Mouse (Mus musculus) spleen, postnatal 14 days (tissue): ENCODE results near the gene Faf2.

Experiments
- DNase-seq, 2 experiments: peaks; one replicate each; pipeline ENCODE4 v3.0.0; 2021 to 2022; ENCODE audit warnings: low spot score in 2 of 2

Gene Faf2

DNA sequence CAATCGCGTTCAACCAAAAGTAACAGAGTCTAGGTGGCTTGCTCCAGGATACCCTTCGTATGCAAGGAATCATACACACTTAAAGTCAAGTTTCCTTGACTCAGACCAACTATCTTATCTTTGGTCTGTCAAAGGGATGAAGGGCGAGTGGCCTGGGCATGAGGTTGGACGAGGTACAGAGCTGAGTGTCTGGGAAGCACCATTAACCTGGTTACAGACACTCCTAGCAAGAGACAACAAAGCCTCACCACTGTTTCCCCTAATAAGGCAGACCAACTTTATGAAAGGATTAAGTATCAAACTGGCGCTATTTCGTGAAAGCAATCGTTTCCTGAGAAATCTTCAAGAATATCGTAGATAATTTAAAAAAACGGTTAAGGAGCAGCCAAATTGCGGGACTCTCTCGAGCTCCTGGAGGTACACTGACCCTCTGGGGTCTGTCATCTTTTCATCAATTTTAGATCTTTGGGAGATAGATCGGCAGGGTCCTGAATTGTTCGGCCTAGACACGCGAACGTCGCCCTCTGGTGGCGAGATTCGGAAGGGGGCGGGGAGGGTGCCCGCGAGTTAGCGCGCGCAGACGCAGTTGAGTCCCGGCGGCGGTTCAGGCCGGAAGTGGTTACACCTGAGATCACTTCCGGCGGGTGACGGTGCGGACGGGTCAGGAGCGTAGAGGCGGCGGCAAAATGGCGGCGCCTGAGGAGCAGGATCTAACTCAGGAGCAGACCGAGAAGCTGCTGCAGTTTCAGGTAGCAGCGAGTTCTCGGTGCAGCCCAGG lies at the start of gene Faf2:
Gene Faf2, plus strand, starts transcription at position 630 of the 778 bp plus-strand sequence.
- DNase-seq, result peak; percentile 97 to 99

DNA sequence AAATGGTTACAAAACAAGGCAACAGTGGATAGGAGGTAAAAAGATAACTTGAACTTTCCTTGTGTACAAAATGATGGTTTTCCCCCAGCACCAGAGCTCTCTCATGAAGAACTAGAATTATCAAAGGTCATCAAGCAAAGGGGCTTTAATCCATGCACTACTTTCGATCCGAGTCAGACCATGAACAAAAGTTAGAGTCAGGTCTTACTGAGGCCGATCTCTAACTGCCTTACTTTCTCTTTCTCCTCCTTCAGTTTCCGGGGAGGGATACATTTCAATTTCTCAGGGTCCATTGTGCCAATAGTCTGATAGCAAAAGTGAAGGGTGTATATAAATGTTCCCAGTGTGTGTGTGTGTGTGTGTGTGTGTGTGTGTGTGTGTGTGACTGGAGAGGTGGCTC lies 49.0 kb upstream of the Faf2 start:
- no peak for DNase-seq

DNA sequence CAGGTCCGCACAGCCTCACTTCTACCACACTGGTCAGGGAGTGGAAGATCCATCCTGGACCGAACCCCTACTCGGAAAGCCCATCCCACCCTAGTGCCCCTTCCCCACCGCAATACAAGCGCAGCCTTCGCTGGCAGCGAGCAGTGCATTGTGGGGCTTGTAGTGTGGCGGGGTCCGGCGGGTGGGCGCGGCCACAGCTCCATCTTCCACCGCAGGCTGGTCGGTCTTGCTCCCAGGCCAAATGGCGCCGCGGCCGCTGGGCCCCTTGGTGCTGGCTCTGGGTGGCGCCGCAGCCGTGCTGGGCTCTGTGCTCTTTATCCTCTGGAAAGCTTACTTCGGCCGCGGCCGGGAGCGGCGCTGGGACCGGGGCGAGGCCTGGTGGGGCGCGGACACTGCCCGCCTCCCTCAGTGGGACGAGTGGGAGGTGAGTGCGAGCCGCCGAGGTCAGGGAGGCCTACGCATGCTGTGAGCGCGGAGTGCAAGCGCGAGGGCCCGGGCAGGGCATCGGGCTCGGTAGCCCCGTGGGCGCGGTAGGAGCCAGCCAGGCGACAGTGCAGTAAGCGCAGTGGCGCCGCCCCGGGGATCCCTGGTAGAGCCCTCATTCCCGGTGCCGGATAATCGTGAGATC lies 46.6 kb upstream of the Faf2 start, which contains the start of gene Arl10:
Gene Arl10, plus strand, starts transcription at position 162 of the 628 bp plus-strand sequence.
- peak; percentile 20 to 50 for DNase-seq

DNA sequence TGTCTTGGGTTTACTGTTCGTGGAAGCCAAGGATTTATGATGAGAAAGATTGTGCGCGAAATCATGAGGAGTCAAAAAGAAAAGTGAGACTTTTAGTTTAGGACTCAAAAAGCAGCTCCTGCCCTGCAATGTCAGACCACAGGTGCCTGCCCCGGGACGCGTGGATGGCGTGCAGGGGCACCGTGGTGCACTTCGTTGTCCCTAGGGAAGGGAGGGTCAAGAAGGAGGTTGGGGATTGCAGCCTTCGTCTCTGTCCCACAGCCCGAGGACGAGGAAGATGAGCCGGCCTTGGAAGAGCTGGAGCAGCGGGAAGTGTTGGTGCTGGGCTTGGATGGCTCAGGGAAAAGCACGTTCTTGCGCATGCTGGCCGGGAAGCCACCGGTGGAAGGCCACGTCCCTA lies 46.1 kb upstream of the Faf2 start:
- DNase-seq, result no peak

DNA sequence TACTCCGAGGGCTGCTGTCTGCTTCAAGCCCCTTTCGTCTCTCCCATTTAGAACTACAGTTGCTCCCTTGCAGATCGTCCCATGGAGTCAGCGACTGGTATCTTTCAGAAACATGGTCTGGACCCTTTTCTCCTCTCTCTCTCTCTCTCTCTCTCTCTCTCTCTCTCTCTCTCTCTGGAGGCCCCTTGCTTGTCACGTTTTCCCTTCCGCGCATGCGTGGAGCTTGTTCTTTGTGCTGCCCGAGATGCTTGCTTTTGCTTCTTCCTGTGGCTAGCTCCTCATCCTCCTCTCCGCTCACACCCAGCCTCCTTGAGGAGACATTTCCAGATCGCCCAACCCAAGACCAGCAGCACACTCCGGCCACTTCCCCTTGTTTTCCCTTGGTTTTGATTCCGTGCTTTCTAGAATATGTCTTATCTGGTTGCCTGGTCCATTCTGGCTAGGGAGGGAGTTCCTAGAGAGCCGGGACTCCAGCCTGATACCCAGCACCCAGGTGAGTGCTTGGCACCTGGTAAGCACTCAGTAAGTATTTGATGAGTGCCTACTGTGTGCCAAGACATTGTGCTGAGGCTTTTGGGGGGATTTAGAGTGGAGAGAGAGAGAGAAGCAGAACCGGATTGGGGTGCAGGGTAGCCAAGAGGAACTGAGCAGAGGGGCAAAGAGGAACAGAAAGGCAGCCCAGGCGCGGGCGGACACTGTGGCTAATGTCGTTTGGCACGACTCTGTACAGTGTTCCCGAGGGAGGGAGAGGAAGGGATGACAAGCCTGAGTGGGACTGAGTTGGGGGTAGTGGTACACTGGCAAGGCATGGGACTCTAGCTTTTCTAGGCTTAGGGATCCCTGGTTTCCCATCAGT lies 43.7 kb upstream of the Faf2 start:
- DNase-seq, result peak in 1 of 2 experiments; percentile 43

DNA sequence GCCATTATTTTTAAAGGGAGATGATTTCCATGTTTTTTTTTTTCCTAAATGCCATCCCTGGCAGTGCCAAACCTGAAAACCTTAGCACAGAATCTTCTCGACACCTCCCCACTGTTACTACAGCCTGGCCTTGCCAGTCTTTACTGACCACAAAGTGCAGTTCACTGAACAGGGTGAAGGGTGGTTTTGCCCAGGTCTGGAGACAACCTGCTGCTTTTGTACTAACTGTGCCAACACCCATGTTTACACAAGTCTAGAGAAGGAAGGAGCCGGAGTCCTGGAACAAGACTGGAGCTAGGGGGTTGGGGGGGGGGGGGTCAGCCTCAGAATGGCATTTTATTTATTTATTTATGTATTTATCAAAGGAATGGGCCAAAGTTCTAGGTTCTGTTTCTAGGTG lies 40.2 kb upstream of the Faf2 start:
- DNase-seq, result no peak

DNA sequence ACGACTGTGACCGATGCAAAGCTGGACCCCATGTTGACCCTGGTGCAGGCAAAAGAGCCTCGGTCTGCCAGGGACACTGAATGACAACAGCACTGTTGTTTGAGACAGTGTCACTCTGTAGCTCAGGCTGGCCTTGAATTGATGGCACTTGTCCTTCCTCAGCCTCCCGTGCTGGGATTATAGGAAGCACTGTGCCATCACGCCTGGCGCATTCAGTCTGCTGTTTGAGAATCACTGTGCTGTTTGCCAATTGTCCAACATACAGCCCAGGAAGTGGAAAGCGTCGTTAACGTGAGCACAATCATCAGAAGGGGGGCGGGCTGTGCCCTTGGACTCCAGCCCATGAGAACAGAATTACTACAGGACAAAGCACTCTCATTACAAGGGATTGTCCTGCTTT lies 39.5 kb upstream of the Faf2 start:
- no peak for DNase-seq

DNA sequence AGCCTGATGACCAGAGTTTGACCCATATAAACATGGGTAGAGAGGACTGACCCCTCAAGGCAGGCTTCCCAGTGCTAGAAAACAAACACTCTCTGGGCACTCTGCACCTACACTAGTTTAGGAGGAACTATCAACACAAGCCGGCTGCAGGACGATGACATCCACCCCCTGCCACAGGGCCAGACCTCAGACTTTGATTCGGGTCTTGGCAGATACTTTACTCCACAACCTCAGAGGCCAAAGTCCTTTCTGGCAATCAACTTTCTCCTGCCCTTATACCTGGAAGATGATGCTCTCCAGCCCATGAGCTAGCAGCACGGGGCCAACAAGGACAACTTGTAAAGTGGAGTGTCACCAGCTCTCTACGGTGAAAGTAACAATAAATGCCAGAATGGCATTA lies 38.7 kb upstream of the Faf2 start:
- DNase-seq, result no peak

DNA sequence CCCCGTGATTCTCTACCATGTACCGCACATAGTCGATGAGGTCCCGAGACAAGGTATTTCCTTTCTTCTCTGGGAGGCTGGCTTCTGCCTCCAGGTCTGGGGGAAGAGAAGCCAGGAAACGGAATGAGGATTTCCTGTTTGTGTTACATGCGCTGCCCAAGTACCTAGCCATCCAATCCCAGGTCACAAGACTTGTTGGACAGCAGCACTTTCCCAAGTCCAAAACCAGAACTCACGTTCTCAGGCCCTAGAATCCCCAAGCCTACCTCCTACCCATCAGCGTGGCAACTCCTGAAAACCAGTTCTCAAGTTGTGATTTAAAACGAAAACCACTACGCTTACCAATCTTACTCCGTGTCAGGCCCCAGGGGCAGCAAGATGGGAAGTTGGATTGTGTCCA lies 35.8 kb upstream of the Faf2 start:
- no peak for DNase-seq

DNA sequence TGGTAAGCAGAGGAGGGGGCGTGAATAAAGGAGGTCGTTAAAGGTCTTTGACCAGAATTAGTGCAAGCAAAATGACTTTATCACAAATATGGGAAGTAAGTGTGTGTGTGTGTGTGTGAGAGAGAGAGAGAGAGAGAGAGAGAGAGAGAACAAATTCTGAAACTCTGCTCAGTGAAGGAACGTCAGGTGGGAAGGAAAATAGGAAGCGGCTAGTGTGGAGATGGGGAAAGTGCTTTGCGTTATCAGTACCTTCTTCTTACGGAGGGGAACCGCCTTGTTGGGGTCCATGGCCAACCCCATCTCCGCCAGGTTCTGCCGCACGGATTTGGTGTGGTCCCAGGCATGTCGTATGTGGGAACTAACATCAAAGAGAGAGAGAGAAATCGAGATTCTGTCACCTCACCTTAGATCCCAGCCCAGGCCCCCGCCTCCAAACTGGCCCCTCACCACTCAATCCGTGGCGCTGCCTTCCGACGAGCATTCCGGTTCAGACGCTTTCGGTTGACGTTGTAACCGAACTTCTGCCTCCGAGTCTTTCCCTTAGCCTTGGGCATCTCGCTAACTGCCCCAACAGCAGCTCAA lies 32.1 kb upstream of the Faf2 start:
- DNase-seq, result no peak

DNA sequence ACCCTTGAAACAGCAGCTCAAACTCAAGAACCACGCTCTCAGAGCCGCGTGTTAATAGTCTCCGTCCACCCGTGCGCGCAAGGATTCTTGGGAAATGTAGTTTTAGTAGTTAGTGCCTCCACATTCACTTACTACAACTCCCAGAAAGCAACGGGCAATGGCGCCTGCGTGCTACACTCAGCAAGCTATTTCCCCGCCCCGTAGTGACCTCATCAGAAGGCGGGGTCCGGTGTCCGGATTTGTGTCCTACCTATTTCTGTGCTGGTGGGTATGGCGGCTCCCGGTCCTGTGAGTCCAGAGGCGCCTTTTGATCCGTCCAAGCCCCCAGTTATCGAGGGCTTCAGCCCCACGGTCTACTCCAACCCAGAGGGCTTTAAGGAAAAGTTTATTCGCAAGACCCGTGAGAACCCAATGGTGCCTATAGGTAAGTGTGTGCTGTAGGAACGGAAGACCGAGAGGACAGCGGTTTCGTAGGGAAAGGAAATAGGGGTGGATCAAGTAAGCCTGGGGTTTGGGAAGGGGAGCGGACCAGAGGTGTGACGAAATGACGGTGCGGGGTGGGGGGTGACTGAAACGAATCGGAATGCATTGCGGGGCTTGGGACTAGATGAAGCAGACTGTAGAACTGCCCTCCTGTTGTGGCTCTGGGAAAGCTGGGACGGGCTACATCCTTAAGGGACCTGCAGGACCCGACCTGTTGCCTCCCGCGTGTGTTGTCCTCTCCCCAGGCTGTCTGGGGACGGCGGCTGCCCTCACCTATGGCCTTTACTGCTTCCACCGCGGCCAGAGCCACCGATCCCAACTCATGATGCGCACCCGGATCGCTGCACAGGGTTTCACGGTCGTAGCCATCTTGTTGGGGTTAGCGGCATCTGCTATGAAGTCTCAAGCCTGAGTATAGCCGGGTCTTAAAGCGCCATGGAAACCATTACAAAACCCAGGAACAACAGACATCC lies 31.3 kb upstream of the Faf2 start, which contains the start of the genes Nop16 and Higd2a:
Gene Nop16, minus strand, starts transcription at position 95 of the 956 bp plus-strand sequence.
Gene Higd2a, plus strand, starts transcription at position 212 of the 956 bp plus-strand sequence.
- DNase-seq, result peak; percentile 87 to 93

DNA sequence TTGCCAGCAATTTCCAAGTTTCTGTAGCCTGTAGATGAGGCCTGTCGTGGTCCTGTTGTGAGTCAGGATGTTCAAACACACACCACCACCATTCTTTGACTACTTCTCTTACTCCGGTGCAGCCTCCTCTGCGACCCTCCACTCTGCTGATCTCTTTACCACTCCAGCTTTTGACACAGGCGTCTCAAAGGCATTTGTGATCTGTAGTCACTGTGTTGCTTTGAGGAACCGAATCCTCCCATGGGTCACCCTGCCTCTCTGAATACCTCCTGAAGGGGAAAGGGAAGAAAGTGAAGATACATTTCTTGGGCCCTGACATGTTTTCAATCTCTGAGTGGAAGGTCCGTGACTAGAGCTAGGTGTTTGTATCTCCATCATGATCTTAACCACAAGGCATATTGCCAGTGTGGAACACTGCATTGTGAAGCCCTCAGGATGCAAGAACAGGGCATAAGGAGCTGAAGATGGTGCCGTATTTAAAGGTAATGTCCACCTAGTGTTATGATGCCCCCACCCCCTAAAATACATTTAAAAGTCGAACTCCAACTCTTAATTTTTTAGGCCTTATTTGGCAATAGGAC lies 29.7 kb upstream of the Faf2 start:
- DNase-seq, result no peak

DNA sequence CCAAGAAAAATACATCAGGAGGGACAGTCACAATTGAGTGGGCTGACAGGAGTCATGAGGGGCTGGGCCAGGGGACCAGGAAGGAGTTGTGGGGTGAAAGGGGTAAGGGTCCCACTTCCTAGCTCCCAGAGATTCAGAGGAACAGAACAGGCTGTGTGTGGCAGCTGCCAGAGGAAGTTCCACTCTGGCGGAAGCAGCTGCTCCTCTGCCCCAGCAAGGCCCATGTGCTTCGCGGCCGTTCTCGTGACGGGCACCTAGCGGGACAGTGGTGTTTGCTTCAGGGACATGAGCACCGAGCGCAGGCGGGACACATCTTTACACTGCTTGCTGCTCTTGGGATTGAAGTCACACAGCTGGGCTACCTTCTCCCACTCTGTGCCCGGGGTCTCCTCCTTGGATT lies 28.0 kb upstream of the Faf2 start:
- DNase-seq, result no peak

DNA sequence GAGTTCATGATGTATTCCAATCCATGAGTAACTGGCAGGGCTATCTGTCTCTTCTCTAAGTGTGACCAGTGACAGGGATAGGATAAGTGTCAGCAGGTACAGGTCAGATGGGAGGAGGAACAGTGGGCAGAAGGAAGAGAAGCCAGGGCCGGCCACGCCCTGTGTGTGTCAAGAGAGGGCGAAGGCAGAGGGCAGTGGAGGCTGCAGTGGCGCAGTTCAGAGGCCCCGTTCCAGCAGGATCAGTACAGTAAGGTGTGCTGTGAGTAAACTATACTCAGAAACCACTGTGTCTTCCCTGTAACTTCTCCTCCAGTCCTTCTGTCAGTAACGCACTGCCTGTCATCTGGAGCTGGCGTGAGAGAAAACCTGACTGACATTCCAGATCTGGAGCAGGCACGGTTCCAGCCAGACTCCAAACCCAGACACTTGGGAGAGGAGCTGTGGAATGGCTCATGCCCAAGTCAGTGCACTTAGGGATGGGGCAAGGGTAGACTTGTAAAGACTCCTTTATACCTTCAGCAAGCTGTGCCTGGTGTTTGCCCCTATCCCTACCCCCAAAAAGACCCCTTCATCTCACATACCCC lies 25.4 kb upstream of the Faf2 start:
- no peak for DNase-seq

DNA sequence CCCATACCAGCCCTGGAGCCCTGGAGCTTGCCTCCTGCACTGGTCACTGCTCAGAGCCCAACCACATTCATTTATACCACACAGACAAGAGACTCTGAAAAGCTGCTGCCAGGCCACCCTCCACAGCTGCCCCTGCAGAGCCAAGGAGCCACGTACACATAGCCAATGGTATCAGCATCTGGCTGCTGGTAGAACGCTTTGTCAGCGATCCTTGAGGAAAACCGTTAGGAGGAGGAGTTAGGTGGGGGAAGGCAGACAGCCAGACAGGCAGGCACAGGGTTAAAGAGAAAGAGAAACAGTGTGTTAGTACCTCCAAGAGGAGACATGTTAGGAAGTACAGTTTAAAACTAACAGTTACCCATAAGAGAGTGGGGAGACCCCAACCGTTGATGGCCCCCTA lies 24.7 kb upstream of the Faf2 start:
- DNase-seq, result no peak

DNA sequence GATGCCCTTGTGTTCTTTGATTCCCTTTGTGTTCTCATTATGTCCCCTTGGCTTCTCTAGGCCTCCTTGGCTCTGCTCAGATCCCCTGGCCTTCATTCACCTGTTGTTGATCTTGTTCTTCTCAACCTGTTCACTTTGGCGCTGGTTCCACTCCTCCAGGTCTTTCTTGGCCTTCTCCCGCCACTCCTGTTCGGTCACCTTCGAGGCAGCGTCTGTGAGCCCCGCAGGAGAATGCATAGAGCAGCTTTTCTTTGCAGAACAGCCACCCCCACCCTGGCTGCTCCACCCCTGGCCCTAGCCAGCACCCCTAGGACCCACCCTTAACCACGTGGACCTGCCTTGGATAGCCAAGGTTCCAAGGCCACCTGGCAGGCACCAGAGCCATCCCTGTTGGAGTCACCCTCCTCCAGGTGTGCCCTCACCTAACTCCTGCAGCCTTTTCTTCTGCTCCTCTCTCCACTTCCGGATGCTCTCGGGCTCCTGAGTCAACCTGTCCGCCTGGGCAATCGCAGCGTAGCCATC lies 22.9 kb upstream of the Faf2 start:
- DNase-seq, result no peak

DNA sequence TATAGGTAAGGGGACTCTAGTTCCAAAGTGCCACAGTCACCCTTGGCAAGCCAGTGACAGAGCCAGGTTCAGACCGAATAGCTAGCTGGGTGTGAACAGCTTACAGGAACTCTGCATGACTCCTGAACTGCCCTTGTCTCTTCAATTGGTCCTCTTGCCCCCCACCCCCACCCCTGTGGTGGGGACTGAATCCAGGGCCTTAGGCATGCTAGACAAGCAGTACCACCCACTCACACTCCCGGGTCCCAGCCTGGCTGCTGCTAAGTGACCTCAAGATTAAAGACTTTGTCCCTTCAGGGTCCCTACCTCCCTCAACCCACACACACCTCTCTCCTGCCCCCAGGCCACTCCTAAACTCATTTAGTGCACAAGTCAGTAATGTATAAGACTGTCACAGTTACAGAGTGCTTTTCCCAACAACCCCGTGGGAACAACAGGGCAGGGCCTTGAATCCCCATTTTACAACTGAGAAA lies 18.9 kb upstream of the Faf2 start:
- no peak for DNase-seq

DNA sequence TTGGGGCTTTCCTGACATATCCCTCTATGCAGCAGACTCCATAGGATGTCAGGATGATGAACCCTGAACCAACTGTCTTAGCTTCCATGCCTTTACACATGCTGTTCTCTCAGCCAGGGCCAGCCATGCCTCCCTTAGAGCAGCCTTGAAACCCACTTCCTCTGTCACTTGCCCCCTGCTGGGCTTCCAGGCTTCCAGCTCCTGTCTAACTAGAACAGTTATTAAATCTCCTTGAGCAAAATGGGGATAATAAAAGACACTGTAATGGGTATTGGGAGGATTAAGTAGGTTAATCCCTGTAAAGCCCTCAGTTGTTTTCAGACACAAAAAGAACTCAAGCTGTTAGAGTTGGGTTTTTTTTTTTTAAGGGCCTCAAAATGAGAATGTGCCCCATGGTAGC lies 18.1 kb upstream of the Faf2 start:
- DNase-seq, result no peak

DNA sequence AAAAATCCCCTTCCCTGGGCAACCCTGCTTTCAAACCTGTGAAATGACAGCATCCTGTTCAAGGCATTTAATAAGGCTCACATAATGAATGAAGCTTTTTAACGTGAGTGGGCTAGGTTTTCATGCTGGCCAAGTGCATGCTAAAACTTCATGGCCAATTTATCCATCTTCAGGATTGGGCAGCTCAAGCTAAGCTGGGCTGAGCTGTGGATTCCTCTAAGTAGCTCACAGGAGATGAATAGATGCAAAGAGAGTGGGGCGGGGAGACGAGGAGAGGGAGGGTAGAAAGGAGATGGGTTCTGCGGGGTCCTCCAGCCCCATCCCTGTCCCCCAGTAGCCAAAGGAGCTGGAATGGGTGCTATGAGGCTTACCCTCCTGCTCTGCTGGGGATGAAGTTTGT lies 17.4 kb upstream of the Faf2 start:
- no peak for DNase-seq

DNA sequence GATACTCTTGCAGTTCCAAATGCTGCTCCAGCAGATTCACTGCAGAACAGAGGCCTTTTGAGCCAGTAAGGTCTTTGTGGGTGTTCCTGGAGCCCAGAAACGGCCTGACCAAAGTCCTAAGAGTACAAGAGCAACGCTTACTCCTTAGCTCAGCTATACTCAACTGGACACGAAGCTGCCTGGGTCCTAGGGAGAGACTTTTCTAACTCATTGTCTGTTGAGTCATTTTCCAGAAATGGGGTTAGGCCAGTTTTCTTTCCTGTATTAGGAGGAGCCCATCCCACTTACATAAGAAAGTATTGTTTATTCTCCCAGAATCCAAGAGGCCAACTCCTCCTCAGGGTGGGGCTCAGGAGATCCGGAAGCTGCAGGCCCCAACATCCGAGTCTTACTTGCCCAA lies 16.2 kb upstream of the Faf2 start:
- DNase-seq, result no peak
